ENCODE assay signal across 24 mouse cellular contexts in the genomic region with DNA sequence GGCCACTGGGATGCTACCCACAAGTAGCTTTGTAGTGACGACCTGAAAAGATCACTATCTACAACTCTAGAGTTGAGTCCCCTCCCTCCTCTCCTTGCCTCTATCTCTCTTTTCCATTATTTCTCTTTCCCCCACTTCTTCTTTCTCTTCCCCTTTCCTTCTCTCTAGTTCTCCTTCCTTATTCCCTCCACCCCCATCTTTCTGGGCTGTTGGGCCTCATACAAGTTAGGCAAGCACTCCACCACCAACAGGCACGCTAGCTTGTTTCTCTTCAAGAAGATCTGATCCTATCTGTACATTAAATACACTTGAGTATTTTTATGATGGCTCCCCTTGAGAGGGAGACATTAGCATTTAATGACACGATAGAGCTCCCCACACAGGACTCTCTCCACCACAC. TPM values are rescaled to one million over a fixed set of nuclear protein-coding genes. Genes with fewer than 3 reads are reported as not detected.
A peak's percentile ranks its signal among the peaks of the same experiment; 100 is the strongest.
DNase-seq lines count a peak whose midpoint lies in the region; ATAC-seq and TF ChIP-seq lines count a peak whose summit lies in the region.
"Had no signal": no experiment of that assay in that cellular context is flagged by ENCODE, and none has a peak within 500 bp of the region (broad histone marks: within the 10 kb centered on the region; RNA-seq: fewer than 3 reads in every experiment).

No protein-coding gene starts in this region.

- TF ChIP-seq EP300 in liver, postnatal 0 days (IDR thresholded peaks at IDR 0.05; ENCODE audit: low read depth), result no peak

- H3K36me3 ChIP-seq in liver, postnatal 0 days (replicated peaks; ENCODE audit: insufficient read depth, low read length), result no peaks in the 10 kb centered on the region
- H3K36me3 ChIP-seq in forebrain, embryonic 16.5 days (ENCODE audit: control insufficient read depth, insufficient read depth), result no peaks in the 10 kb centered on the region
- H3K36me3 ChIP-seq: G1E had no signal

- no peak overlapping the region for H3K4me3 ChIP-seq in liver, postnatal 0 days (ENCODE audit: low read depth, low read length)
- H3K4me3 ChIP-seq in forebrain, embryonic 16.5 days (replicated peaks; ENCODE audit: low read length), result no peak overlapping the region

- no peak for DNase-seq in liver, postnatal 0 days
- no peak for DNase-seq in cerebellum, postnatal 14 days
- DNase-seq: adrenal gland, adult 2 months; adrenal gland, adult 8-10 months; adrenal gland, postnatal 10 days; adrenal gland, postnatal 14 days; adrenal gland, postnatal 25 days; adrenal gland, postnatal 36 days; B cell, adult 2 months; cerebellum, adult 11 months; cerebellum, adult 11-12 months had no signal

- TF ChIP-seq CTCF in liver, postnatal 0 days (IDR thresholded peaks at IDR 0.05; ENCODE audit: low read depth), result no peak

- 61% methylated on average over 3 of the region's 3 CpGs for whole genome bisulfite sequencing in liver, postnatal 0 days (ENCODE audit: insufficient replicate concordance)
- 76% methylated on average over 3 of the region's 3 CpGs for WGBS in forebrain, embryonic 16.5 days

- no peak overlapping the region for H3K27ac ChIP-seq in liver, postnatal 0 days (ENCODE audit: low read depth)
- no peak overlapping the region for H3K27ac ChIP-seq in forebrain, embryonic 16.5 days (ENCODE audit: low read length)

- H3K4me1 ChIP-seq in liver, postnatal 0 days (ENCODE audit: insufficient read depth), result no peaks in the 10 kb centered on the region
- no peaks in the 10 kb centered on the region for H3K4me1 ChIP-seq in forebrain, embryonic 16.5 days (replicated peaks; ENCODE audit: control insufficient read depth, insufficient read depth, low read length)

- H3K4me2 ChIP-seq in liver, postnatal 0 days (ENCODE audit: low read depth, low read length), result no peak overlapping the region
- H3K4me2 ChIP-seq in forebrain, embryonic 16.5 days (ENCODE audit: low read length), result no peak overlapping the region

- no peak overlapping the region for H3K9ac ChIP-seq in liver, postnatal 0 days (replicated peaks)
- H3K9ac ChIP-seq in forebrain, embryonic 16.5 days (replicated peaks; ENCODE audit: low read depth, low read length), result no peak overlapping the region

- H3K27me3 ChIP-seq in liver, postnatal 0 days (ENCODE audit: insufficient read depth, low read length), result no peaks in the 10 kb centered on the region
- no peaks in the 10 kb centered on the region for H3K27me3 ChIP-seq in forebrain, embryonic 16.5 days (replicated peaks; ENCODE audit: control insufficient read depth, insufficient read depth, low read length)
- H3K27me3 ChIP-seq: CH12.LX had no signal

- H3K9me3 ChIP-seq in liver, postnatal 0 days (ENCODE audit: low read length), result no peaks in the 10 kb centered on the region
- no peaks in the 10 kb centered on the region for H3K9me3 ChIP-seq in forebrain, embryonic 16.5 days (ENCODE audit: control insufficient read depth, low read length)
- H3K9me3 ChIP-seq: G1E had no signal

- ATAC-seq in common myeloid progenitor, adult 5-6 weeks (replicated peaks; ENCODE audit: low read depth, poor library complexity, severe bottlenecking), result peak; percentile 39; the same call in 1 of the 2 replicates
- ATAC-seq in granulocyte monocyte progenitor cell, adult 5-6 weeks (replicated peaks; ENCODE audit: poor library complexity, severe bottlenecking), result peak; percentile 63
- peak; percentile 51 for ATAC-seq in megakaryocyte, adult 5-6 weeks (ENCODE audit: poor library complexity, severe bottlenecking)
- ATAC-seq in megakaryocyte progenitor cell, adult 5-6 weeks (replicated peaks; ENCODE audit: poor library complexity), result peak; percentile 52; the same call in 1 of the 2 replicates
- ATAC-seq in frontal cortex, adult (ENCODE audit: low TSS enrichment), result no peak
- no peak for ATAC-seq in liver, postnatal 0 days
- no peak for ATAC-seq in forebrain, embryonic 16.5 days
- ATAC-seq: activated CD4-positive, CD25-positive, alpha-beta regulatory T cell, adult 4 months; CD4-positive, CD25-positive, alpha-beta regulatory T cell, adult 4 months; Patski had no signal

RNA-seq across cellular contexts. Expression of a gene that starts 51.0 kb away (rescaled TPM):
- not detected in 2 replicates for total RNA-seq in common myeloid progenitor, adult 5-6 weeks (2017)
- total RNA-seq in granulocyte monocyte progenitor cell, adult 5-6 weeks (2014; fragmentation: Nextera tagmentation), result not detected in 2 replicates
- 0.26 TPM in 1 of 2 replicates, not detected in the other for total RNA-seq in granulocyte monocyte progenitor cell, adult 5-6 weeks (2017)
- 0.07 and 1.5 TPM in 2 replicates for total RNA-seq in megakaryocyte, adult 5-6 weeks (2015)
- 0.29 and 0.73 TPM in 2 replicates for total RNA-seq in megakaryocyte, adult 5-6 weeks (2017)
- not detected in 2 replicates for total RNA-seq in megakaryocyte progenitor cell, adult 5-6 weeks (2015)
- total RNA-seq in megakaryocyte progenitor cell, adult 5-6 weeks (2017), result 0.08 TPM in 1 of 2 replicates, not detected in the other
- 0.02 TPM in 1 of 2 replicates, not detected in the other for polyA plus RNA-seq in liver, postnatal 0 days (2015; fragmentation: Nextera tagmentation; extraction: Ambion mirVana)
- polyA plus RNA-seq in forebrain, embryonic 16.5 days (2015; fragmentation: Nextera tagmentation; extraction: Ambion mirVana), result 5.3 and 7.1 TPM in 2 replicates
- total RNA-seq: CH12.LX, MEL had no signal
- polyA plus RNA-seq: C2C12, G1E, Patski had no signal

Comparison
In these comparisons a context has a peak if more than half of its experiments do, and no peak if none do; other contexts are left out.
1. ATAC-seq: peak in common myeloid progenitor, adult 5-6 weeks (single experiment), granulocyte monocyte progenitor cell, adult 5-6 weeks (single experiment), megakaryocyte, adult 5-6 weeks (single experiment) and megakaryocyte progenitor cell, adult 5-6 weeks (single experiment); none in frontal cortex, adult (single experiment), liver, postnatal 0 days (single experiment) and forebrain, embryonic 16.5 days (single experiment).